Mouse (Mus musculus): ENCODE results near the gene Abcg4.

Abcg4 gene

DNA sequence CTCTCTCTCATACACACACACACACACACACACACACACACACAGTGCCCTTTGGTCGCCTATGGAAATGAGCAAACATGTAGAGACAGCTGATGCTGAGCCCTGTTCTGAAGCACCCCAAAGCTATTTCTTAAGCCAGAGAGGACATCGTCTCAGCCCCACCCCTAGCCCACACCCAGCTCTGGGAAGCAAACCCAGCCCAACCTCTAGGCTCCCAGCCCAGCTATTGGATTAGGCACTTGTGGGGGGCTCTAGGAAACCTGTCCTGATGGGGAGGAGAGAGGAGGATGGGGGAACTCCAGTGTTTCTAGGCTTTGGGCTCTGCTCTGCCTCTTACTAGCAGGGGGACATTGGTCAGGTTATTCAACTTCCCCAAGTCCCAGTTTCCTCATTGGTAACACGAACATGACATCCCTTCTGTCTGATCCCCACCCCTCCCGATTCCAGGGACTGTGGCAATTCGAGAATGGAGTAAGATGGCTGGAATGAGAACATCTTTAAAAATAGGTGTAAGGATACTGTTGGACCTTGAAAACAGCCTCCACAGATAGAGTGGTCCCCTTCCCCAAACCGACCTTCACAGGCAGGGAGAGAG, 2.1 kb downstream of the Abcg4 start:
- no peak for DNase-seq (ENCODE audit: low spot score)

DNA sequence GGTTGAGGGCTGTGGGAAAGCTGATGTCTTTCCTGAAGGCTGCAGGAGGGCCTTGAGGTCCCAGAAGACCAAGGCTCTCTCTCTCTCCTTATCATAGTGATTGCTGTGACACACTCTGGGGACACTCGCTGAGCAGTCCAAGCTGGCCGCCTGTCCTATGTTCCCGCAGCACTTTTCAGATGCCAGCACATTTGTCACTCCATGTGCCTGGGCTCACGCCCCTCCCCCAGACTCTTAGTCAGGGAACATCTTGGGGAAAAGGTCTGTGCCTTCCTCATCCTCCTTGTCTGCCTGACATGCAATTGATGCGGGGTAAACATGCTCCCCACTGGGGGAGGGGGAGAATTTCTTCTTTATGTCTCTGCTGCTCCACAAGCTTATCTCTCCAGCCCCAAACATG, 5.2 kb downstream of the Abcg4 start:
- no peak for DNase-seq (ENCODE audit: low spot score)

- no peak for DNase-seq (ENCODE audit: low spot score)
Measured at GRCm38 (mm10) chr9:44269973-44270372, 18.4 kb downstream of the Abcg4 start.

GRCm38 (mm10) chr9:44269077-44269476, 19.3 kb downstream of the Abcg4 start:
- DNase-seq (ENCODE audit: low spot score), result no peak

- no peak for DNase-seq (ENCODE audit: low spot score)
Measured at GRCm38 (mm10) chr9:44268432-44268831, 20.0 kb downstream of the Abcg4 start, which contains the start of gene Nlrx1. Nlrx1 (minus strand) TSS chr9:44268599.

GRCm38 (mm10) chr9:44268027-44268360, 20.4 kb downstream of the Abcg4 start:
- peak; percentile 89 for DNase-seq (ENCODE audit: low spot score)

- DNase-seq (ENCODE audit: low spot score), result no peak
Measured at GRCm38 (mm10) chr9:44267319-44268026, 20.9 kb downstream of the Abcg4 start.

- DNase-seq (ENCODE audit: low spot score), result no peak
Measured at GRCm38 (mm10) chr9:44266478-44267226, 21.8 kb downstream of the Abcg4 start.

DNA sequence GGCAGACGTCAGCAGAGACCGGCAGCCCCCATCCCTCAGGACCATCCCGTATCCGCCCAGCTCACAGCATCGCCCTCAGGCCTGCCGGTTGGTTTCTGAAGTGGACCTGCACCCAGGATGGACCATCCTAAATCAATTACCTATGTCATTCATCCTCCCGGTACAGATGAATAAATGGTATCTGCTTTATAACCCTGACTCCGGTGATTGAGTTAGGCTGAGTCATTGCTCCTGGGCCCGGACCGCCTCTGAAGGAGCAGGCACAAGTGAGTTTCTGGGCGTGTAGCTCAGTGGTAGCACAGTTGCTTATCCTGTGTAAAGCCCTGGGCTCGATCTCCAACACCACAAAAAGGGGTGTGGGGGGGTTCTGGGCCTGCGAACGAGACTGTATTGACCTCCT, 27.0 kb downstream of the Abcg4 start:
- no peak for DNase-seq (ENCODE audit: low spot score)

DNA sequence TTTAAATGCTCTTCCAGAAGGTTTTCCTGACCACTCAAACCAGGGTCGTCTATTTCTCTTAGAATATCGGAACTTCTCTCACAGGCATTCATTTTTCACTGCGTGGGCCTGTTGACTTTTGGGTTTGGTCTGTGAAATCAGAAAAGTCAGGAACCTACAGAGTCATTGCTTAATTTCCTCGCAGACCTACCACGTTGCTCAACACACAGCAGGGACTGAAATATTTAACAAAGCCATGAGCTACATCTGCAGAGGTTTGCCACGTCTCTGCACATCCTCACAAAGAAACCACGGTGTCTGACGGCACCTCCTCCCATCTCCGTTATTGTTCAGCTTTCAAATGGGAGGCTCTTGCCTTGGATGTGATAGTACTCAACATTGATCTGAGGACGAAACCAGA, 29.4 kb downstream of the Abcg4 start:
- no peak for DNase-seq (ENCODE audit: low spot score)

- no peak for DNase-seq (ENCODE audit: low spot score)
Measured at GRCm38 (mm10) chr9:44256213-44256612, 32.2 kb downstream of the Abcg4 start.

DNA sequence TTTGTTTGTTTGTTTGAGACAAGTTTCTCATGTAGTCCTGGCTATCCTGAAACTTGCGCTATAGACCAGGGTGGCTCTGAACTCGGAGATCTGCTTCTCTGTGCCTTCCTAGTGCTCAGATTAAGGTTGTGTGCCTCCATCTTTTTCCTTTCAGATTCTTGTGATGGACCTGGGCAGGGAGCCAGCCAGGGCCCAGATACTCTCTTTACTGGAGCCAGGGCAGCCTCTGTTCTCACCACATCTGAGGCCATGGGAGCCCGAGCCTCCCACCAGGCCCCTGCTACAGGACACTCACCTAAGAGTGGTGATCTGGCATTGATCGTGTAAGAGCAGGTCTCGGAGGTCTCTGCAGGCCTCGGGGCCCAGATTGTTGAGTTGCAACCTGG, 33.3 kb downstream of the Abcg4 start:
- DNase-seq (ENCODE audit: low spot score), result no peak

- no peak for DNase-seq (ENCODE audit: low spot score)
Measured at GRCm38 (mm10) chr9:44254508-44255135, 33.8 kb downstream of the Abcg4 start.

GRCm38 (mm10) chr9:44253441-44253840, 35.0 kb downstream of the Abcg4 start:
- DNase-seq (ENCODE audit: low spot score), result no peak

GRCm38 (mm10) chr9:44251314-44251713, 37.1 kb downstream of the Abcg4 start, which contains the start of gene Pdzd3:
Pdzd3 (minus strand) TSS chr9:44251471.
- no peak for DNase-seq (ENCODE audit: low spot score)

DNA sequence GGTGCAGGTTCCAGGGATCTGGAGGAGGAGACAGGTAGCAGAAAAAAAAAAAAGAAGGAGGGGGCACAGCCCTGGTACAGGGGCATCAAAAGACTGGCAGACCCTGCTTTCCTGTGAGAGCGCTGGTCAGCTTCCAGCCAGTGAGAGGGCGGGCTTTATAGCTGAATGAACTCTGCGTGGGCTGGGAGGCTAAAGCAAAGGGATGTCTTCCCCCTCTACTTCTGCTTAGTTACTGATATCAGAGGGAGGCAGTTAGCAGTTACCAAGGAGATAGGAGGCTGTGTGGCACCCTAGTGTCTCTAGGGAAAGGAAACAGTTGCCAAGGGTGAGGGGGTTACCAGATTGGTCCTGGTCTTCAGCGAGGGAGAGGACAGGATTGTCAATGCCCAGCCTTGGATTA, 38.0 kb downstream of the Abcg4 start:
- no peak for DNase-seq (ENCODE audit: low spot score)

GRCm38 (mm10) chr9:44249181-44250146, 39.0 kb downstream of the Abcg4 start:
- no peak for DNase-seq (ENCODE audit: low spot score)

DNA sequence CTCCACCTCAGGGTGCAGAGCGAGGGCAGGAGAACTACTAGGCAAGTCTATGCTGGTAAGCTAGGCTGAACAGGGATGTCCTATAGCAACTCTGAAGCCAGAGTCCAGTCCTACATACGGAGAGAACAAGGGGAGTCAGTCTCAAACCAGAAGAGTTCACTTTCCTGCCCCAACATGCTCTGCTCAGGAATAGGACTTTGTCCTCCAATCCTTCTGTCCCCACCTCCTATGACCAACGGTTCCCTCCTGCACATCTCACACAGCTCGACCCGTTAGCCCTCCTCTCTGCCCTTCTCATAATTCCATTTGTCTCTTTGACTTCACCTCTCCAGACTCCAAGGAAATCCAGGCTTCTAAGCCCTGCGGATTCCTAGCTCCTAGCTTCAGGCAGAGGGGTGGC, 40.5 kb downstream of the Abcg4 start:
- DNase-seq (ENCODE audit: low spot score), result no peak

GRCm38 (mm10) chr9:44243621-44244020, 44.8 kb downstream of the Abcg4 start:
- DNase-seq (ENCODE audit: low spot score), result no peak

GRCm38 (mm10) chr9:44241418-44241817, 47.0 kb downstream of the Abcg4 start:
- DNase-seq (ENCODE audit: low spot score), result no peak

GRCm38 (mm10) chr9:44240911-44241310, 47.5 kb downstream of the Abcg4 start:
- DNase-seq (ENCODE audit: low spot score), result no peak

DNA sequence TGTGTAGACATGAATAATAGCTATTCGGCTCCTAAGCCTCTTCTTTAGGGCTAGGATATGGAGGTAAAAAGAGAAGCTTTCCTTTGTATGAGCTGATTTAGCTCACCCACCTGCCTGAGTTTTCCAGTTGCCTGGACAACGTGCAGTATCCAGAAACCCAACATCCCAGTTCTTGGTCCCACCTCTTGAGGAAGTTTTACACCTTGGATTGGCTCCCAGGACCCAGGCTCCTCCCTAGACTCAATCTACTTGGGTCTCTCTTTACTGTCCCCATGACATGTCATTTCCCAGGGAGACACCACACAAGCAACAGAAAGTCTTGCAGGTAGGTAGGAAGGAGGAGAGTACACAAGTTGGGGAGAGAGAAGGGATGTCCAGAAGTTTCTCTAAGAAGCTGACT, 48.0 kb downstream of the Abcg4 start, which contains the start of gene Ccdc153:
Gene Ccdc153, plus strand, starts transcription at position 278 of the 400 bp plus-strand sequence.
- DNase-seq (ENCODE audit: low spot score), result no peak

All from ovary, postnatal 10 days (tissue).